Mouse (Mus musculus): ENCODE results near the gene Cited2.
A peak's percentile ranks its signal among the peaks of the same experiment; 100 is the strongest.

The Cited2 gene

DNA sequence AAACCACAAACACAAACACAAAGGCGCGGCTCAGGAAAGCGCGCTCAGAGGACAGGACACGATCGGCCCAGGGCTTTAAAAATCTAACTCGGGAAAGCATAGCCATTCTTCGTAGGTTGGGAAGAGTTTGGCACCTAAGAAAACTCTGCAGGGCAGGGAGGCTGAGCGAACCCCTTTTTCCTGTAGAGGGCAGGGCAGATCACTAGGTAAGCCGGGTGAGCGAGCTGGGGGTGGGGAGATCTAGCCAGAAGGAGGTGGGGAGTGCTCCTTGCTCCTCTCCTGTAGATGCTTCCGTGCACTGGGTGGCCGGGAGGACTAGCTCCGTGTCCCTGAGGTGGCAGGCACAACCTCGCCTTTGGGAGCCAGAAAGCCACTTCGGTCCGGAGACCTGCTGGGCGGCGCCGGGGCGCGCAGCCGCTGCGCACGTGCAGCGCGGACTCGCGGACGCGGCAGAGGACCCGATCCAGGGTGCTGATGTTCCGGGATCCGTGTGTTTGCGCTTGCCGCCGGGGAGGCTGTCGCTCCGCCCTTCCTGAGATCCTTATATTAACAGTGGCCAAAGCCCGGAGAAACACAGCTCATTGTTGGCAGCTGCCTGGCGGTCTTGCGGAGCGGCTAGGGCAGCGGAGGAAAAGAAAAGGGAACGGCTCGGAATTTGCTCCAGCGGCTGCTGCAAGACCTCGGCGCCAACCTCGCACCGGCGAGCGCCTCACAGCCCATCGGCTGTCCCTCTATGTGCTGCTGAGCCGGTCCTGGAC lies at the start of gene Cited2:
Gene Cited2 (plus strand): TSS at position 566 of the 758 bp plus-strand sequence.
- peak; percentile 92 for DNase-seq (ENCODE audit: low spot score)

DNA sequence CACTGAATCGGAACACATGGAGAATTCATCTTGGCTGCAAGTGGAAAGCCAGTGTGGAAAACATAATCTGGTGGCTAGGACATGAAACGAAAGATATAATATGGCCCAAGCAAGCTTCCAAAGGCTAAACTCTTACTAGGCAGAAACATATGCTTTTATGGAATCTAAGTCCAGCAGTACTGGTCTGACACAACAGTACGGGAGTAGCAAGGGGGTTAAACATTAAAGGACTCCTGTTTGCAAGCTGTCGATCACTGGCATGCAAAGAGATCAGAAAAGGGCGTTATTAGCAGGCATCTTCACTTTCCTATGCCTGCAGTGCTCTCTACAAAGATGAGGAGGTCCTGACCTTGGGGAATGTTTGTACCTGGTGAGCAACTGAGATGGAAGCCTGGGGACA lies 48.6 kb upstream of the Cited2 start:
- no peak for DNase-seq (ENCODE audit: low spot score)

DNA sequence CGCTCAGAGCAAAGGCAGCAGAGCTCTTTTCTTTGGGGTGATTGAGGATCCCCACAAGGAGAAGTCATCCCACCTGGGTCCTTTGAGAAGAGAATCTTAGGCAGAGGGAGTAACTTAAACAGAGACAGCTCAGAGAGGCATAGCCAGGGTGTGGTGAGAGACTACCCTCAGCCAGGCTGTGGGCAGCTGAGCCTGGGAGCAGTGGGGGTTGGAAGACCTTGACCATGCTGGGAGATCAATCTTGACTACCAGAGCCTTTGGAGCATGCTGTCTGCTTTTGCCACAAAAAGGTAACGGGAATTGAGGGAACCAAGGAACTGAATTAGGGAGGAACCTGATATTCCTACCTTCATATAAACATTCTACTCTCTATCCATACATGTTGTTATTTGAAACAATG lies 48.1 kb upstream of the Cited2 start:
- no peak for DNase-seq (ENCODE audit: low spot score)

DNA sequence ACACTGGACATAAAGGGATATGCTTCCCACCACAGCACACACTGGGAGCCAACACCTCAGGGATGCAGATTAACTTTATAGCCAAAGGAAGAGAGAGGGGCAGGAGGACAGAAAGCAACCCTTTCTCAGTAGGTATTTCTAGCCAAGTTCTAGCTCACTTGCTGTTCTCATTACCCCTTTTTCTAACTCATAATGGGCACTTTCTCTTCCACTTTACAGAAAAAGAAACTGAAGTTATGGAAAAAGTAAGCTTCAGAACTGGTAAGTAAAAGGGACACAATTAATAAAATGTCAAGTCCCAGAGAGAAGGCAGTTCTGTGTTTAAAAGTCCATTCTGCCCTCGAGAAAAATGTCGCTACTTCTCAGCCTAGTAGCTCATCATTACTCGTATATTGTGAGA lies 46.6 kb upstream of the Cited2 start:
- DNase-seq (ENCODE audit: low spot score) = no peak

DNA sequence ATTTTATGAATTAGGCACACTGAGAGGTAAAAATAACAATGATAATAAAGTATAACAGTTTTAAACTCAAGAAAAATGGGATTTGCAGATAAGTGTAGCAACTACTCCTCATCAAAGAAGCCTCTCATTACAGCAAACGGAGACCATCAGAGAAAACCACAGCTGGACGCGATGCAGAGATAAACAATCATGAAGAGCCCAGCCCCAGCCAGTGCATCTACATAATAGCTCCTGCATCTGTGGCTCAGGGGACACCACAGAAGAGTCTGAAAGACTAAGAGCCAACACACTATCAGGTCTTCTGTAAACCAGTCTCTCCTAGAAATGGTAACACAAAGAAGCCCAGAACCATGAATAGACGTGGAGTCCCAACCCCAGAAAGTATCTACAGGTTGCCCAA lies 45.7 kb upstream of the Cited2 start:
- no peak for DNase-seq (ENCODE audit: low spot score)

DNA sequence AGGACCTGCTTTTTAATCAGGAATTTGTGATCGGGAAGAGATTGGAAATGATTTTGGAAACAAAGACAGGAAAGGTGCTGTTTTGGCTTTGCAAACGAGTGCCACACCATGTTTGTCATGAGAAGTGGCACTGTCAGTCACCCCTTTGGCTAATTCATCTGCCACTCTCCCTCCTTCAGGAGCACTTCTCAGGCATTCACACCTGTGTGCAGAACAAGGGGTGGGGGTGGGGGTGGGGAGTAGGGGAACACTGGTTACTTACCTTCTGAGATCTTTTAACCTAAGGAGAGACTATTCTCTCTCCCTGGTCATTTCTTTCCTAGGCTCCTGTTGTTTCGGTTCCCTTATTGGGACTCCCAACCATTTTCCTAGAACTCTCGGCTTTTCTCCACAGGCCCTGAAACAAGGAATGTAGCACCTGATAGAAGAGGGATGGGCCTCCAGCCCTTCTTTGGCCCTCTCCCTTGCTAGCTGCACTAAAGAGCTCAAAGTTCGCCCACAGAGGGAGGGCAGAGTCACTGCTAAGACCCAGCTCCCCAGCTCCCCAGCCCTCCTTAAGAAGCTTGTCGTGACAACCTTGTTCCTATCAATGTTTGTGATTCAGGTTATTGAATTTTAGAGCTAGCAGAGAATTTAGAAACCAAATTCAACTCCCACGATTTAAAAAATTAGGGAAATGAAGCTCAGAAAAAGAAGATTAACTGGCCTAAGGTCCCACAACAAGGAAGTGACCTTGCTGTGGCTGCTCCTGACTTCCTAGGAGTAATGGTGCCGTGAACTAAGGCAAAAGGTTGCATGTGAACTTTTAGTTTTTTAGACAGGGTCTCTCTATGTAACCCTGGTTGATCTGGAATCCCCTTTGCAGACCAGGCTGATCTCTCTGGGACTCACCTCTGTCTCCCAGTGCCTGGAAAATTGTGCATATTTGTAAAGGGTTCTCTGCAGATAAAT lies 42.3 kb upstream of the Cited2 start:
- no peak for DNase-seq (ENCODE audit: low spot score)

DNA sequence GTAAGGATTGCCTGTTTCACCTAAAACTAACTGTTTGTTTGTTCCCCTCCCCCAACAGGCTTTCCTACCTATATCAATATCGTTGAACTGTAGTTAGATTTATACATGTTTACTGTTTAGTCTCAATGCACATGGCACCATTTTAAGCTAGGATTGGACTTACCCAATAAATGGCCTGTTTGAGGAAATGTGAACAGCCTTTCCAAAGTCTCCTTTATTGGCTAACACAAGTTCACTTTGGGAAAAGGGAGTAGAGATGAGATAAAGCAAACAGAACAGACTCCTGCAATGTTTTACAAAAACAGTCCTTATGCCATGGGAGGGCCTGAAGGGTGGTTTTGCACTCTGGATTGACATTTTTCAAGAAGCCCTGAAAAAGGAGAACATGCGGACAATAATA lies 41.6 kb upstream of the Cited2 start:
- no peak for DNase-seq (ENCODE audit: low spot score)

DNA sequence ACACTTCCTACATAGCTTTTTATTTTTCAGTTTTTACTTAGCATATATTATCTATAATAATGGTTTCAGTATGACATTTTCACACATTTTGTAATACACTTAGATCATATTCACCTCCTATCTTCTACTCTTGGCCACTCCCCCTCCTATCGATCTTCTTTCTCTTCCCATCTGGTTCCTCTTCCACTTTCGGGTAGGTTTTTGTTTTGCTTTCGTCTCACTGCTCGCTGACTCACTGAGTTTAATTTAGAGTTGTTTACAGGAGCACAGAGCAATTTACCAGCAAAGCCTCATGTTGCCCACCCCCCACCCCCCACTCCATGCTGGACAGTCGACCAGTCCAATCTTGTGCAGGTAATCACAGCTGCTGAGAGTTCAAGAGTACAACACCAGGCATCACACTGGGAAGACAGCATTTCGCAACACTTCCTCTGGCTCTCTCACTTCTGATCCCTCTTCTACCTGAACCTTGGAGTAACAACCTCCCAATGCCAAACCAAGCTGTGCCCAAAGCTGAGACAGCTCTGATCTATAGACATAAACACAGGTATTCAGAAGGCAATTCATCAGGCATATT lies 39.1 kb upstream of the Cited2 start:
- DNase-seq (ENCODE audit: low spot score) = no peak

DNA sequence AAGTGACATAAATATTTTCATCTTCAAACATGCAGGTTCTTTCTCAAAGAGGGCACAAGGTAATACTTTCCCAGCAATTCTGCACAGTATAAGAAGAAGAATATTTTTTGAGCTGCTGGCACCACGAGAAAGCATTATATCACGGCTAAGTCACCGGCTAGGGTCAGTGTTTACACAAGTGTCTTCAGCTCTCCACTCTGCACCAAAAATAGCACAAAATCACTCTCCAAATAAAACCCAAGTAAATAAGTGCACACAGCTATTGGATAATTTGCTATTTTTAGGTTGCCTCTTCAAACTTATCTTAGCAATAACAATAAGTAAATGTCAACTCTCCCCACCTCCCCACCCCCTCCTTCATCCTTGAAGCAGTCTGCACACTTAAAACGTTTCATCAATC lies 33.2 kb upstream of the Cited2 start:
- no peak for DNase-seq (ENCODE audit: low spot score)

DNA sequence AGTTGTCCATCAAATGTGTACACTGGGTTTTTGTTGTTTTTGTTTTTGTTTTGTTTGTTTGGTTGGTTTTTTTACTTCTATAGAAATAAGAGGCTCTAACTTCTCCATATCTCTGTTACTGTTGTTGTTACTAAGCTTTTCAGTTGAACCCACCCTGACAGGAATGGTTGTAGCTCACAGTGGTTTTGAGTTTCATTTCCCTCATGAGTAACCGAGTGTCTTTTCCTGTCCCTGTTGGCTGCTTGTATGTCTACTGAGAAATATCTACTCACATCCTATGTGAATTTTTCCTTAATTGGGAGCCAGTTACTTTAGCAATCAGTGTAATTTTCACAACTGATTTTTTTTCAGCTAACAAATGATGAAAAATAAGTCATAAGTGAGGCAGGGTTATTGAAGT lies 31.3 kb upstream of the Cited2 start:
- no peak for DNase-seq (ENCODE audit: low spot score)

DNA sequence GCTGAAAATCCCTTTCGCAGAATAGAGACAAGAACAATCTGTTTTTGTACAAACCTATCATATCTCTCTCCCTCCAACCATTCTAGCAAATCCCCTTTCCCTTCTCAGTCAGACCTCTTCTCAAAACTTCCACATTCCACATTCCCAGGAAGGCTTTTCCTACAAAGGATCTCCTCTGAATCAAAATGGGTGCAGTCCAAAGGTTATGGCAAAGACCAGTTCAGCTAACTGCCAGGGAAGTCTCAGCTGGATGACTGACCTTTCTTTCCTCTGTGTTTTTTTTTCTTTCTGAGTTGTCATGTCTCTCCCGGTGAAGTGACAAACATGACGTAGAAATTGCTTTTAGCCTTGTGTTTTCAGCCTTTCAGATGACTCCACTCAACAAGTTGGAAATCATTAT lies 27.2 kb upstream of the Cited2 start:
- no peak for DNase-seq (ENCODE audit: low spot score)

DNA sequence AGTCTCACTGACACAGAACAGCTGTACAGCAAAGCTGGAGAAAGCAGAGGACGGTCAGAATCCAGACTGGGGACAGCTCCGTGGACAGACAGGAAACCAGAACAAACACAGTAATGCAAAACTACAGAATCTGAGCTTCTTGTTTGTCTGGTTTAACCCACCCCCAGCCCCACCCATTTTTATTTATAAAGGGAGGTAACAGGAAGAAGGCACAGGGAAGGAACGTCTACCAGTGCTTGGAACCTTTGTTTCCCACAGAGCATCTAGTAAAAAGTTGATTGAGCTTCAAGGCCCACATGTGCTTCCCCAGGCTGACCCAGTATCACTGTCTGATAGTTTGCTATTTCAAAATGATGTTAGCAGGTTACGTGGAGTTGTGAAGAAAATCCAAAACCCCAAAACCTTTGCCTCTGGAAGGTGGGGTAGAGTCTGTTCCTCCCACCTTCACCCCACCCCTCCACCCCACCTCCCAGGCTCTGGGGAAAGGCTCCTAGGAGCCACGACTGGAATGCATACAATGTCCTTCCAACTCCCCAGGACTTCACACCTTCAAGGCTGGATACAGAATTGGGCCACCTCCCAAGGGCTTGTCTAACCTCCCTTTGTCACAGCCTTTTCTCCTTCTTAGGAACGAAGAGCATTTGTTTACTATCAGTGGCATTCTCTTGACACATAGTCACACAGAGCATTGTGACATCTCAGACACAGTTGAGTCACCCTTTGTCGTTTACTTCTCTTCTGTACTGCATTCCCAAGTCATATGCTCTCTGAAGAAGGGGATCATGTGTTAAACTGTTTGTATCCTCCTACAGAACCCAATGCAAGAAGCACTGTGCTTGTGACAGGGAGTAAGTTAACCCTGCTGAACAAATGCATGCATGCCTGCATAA lies 25.4 kb upstream of the Cited2 start:
- DNase-seq (ENCODE audit: low spot score) = no peak

DNA sequence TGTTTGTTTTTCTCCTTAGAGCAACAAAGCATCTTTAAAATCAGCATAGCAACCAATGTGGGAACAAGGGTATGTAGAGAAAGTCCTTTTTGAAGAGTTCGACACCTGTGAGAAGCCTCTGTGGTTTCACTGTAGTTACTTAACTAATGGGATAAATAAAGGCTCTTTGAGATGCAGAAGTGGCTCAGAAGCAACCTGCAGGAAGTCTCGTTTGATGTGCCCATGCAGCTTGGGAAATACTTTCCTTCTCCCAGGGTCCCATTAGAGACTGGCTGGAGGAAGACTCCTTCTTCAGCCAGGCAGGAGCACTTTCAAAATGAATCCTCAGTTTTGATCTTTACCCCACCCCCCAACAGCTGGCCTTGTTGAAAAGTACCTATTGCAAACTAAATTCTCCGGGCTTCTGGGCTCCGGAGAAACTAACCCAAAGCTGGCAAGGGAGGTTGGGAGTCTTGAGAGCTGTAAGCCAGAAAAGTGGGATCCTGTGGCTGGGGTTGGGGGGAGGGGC lies 17.5 kb upstream of the Cited2 start:
- DNase-seq (ENCODE audit: low spot score) = no peak

DNA sequence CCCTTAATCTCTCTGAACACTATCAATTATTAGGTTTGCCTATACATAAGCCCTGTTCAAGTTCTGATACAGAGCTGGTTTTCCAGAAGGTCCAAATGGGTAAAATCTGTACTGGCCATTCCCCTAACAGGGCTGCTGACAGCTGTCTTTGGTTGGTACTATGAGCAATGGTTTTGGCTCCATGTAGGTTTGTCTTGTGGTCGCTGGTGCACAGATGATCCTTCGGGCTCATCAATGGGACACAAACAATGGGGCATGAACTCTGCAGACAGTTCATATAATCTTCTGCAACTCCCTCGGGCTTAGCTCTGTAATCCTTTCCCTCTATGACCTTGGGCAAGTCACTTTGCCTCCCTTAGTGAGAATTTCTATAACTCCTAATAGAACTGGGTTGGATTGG lies 12.3 kb upstream of the Cited2 start:
- no peak for DNase-seq (ENCODE audit: low spot score)

DNA sequence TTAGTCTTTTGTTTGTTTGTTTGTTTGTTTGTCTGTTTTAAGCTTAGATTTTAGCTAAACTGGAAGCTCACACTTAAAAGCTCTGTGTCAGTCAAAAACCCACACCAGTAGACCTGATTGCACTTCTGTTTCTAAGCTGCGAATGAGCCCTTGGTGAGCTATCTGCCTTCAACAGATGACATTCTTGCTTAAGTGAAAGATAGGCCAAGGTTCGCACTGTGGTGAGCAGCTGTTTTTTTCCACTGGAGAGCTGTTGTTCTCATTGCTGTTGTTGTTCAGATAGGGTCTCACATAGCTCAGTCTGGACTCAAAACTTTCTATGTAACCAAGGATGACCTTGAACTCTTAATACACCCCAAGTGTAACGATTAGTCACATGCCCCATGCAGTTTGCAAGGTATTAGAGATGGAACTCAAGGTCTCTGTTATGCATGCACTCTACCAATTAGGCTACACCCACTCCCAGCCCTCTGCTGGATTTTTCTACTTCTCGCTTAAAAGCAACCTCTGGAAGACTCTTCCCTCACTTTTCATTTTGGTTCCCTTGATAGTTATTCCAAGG lies 3.9 kb upstream of the Cited2 start:
- no peak for DNase-seq (ENCODE audit: low spot score)

DNA sequence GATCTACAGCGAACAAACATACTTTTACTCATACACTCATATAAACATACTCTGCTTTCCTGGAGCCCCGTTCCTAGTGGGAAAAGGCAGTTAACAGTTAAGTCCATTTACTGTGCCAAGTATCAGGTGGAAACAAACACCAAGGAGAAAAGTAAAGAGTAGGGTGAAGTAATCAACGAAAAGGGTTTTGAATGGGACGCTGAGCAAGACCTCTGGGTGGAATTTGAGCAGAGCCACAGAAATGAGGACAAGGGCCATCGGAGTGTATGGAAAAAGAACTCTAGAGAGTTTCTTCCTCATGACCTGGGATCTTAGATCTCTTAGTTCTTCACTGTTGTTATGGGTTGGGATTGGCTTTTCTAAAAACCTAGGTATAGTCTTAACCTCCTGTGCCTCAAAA lies 3.4 kb upstream of the Cited2 start:
- no peak for DNase-seq (ENCODE audit: low spot score)

DNA sequence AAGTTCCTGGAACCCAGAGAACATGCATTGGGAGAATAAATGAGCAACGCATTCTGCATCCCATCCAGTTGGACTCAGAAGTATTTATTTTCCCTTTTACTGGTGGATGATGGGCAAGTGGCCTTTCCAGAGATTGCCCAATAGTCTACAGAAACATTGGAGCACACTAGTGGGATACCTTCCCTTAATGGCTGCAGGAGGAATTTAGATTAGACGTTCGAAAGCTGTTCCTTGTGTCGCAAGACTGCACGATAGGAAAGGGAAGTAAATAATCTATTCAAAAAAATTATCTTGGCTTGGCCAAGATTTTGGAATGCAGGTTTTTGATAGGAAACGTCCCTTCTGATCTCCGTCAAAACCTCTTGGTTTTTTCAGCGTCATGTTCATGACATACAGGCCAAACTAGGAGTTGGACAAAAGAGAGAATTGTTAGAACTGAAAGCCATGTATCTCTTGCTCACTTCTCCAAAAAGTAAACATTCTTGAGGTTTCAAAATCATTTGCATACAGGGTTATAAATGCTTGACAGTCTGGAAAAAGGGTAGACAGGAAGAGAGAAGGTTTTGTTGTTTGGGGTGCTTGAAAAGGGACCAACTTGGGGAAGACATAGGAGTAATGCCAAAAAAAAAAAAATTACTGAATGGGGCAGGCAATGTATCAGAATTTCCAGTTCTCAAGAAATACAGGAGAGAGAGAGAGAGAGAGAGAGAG lies 2.0 kb upstream of the Cited2 start:
- no peak for DNase-seq (ENCODE audit: low spot score)

DNA sequence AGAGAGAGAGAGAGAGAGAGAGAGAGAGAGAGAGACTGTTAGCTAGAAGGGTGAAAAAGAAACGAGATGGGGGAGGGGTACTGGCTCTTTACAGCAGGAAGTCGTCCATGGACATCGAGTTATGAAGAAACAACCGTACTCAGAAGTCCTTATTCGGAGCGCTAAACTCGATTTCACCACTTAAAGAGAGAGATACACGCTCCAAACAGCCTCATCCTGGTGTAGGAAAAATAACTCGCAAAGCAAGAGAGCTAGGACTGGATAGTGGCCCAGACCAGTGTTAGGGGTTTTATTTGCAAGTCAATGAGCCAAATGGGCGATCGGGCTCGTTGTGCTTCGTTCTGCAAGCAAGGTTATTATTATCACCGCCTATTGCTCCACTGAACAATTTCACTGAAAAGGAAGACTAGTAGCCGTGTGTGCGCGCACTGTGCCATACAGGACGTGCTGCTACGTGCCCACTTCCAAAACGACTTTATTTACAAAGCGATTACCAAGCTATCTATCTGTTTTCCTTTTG lies 1.4 kb upstream of the Cited2 start:
- no peak for DNase-seq (ENCODE audit: low spot score)

DNA sequence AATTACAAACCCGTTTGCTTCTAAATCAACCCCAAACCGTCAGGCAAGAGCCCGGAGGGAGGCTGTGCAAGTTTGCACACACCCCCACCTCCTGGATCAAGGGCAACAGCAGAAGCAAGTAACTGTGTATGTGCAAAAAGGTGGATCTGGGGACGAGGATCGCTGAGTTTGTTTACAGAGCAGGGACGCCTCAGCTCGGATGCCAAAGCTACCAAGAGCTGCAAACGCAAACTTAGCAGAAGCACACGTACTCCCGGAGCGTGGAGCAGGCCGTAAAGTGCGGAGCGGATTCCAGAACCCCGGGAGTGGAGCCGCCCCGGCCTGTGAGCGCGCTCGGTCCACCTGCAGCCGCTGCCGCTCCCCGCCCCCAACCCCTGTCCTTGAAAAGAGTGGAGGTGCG lies 860 bp upstream of the Cited2 start:
- DNase-seq (ENCODE audit: low spot score) = peak; percentile 91

DNA sequence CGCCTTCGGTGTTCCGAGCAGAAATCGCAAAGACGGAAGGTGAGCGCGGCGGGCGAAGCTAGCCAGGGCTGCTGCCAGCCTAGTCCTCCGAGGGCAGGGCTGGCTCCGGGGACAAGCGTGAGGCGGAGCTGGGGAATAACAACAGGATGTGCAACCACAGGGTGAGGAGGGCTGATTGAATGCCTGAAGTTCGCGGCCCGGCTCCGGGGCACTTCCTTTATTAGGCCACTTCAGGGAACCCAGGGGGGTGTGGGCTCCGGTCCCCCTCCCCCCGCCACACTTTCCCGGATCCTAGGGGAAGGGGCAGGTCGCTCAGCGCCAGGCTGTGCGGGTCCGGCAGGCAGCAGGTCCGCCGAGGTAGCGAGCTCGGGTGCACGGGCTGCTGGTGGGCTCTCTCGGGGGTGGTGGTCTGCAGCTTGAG lies 413 bp downstream of the Cited2 start:
- DNase-seq (ENCODE audit: low spot score) = no peak

Measured in left cerebral cortex, adult 11 months (tissue).